Mouse (Mus musculus): ENCODE data around the gene Heyl.
"Not testable (repeated sequence)": the region's sequence is repeated elsewhere in the genome, so short reads cannot be mapped to it uniquely, and the experiment has no call there.

The Heyl gene

DNA sequence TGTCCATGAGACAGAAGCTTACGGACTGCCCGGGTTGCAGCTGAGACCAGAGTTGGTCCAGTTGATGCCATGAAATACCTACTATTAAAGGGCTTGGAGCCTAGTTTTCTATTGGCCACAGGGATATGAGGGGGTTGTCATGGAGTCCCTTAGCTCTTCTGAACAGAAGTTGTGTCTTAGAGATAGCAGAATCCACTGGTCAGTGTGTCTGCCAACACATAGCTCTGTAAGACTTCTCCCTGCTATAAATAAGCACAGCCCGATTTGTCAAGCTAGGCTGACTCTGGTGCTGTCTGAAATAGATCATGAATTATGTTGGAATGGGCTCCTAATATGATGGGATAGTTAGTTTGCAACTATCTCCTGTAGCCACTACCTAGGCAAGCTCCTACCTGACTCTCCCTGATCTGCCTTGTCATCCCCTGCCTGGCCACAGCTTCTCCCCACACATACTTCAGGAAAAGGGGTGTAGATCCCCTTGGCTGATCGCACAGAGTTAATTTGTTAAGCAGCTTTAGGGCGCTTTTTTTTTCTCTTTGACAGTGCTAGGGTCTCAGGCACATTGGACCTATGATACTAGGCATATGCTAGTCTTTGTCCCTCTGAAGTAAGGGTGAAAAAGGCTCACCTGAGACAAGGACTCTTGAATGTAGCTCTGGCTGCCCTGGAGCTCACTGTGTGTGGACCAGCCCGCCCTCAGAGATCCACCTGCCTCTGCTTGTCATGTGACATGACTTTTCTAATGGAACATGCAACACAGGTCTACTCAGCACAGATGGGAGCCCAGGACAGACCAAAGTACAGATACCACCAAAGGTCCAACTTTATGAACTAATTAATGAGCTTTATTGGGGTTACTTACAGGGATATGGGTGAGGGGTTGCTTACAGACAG, 51.6 kb downstream of the Heyl start:
- in situ Hi-C loops (cut with MseI, MboI) = no loop called here

DNA sequence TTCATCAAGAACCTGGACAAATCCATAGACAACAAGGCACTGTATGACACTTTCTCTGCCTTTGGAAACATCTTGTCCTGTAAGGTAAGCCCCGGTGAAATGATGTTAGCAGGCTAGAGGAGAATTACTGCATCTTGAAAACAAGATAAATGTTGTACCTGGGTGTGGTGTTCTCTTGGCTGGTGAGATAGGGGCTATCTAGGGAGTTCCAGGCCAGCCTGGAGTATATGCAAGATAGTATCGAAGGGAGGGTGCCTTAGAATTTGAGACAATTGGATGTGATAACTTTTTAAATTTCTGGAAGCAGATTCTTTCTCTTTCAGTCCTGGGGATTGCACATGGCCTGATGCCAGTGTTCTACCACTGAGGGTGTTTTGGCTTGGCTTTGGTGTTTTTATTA, 53.4 kb downstream of the Heyl start:
- in situ Hi-C loops (cut with MseI, MboI) = no loop called here

DNA sequence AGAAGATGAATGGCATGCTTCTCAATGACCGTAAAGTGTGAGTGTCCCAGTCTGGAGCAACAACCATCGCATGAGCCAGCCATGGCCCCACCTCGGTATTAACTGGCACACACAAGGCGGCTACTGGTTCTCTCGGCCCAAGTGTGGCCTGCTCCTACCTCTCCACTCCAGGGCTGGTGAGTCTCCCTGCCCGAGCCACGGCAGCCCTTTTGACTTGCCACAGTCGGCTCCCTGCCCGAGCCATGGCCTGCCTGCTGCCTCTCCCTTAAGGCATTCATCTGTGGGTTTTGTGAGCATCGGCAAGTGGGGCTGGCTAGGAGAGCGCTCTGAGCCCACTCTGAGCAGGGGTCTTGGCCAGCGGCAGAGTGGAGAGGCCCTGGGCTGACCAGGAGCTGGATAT, 55.7 kb downstream of the Heyl start:
- in situ Hi-C loops (cut with MseI, MboI) = no loop called here

DNA sequence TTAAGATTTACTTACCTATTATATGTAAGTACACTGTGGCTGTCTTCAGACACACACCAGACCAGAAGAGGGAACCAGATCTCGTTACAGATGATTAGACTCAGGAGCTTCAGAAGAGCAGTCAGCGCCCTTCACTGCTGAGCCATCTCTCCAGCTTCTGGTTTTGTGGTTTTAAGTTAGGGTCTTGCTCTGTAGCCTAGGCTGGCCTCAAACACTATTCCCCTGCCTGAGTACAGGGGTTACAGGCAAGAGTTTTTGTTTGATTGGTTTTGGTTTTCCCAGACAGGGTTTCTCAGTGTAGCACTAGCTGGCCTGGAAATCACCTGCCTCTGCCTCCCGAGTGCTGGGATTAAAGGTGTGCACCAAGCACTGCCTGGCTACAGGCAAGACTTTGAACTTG, 59.0 kb downstream of the Heyl start:
- in situ Hi-C loops (cut with MseI, MboI) = no loop called here

DNA sequence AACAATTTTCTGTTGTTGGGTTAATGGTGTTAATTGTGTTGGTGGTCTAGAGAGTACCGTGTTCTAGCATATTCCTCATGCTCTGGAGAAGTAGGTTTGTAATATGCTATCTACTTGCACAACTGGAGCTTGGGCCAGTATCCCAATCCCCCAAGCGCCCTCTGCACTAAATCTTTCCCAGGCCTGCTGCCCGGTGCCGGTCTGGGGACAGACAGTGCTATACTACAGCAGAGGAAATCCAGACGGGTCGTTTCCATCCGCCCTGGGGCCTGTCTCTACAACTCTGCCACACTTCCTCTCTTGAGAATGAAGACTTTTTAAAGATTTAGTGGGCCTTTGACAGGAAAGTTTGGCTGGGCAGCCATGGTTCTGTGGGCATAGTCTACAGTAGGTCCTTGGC, 59.6 kb downstream of the Heyl start:
- in situ Hi-C loops (cut with MseI, MboI) = no loop called here

DNA sequence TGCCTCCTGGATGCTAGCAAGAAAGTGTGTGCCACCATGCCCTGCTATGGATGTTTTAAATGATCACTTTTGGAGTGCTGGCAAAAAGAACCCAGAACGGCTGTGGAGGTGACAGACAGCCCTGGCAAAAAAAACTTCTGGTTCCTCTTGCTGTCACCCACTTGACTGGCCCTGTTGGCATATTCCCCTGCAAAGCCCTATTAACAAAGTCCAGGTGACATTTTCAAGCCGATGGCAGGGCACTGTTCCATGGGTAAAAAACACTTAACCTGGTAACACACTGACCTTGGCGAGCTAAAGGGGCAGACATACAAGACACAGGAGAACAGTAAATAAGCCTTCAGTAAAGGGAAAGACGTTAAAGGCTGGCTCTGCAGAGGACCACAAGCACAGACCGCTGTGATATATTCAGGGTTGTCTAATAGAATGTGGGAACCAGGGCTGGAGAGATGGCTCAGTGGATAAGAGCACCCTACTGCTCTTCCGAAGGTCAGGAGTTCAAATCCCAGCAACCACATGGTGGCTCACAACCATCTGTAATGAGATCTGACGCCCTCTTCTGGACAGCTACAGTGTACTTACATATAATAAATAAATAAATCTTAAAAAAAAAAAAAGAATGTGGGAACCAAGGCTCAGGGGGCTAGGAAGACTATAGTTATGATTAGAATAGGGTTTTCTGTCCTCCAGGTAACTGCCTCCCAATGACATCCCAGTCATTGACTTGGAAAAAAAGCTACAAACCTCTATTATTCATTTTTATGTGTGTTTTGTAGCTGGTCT, 60.5 kb downstream of the Heyl start:
- in situ Hi-C loops (cut with MseI, MboI) = no loop called here

DNA sequence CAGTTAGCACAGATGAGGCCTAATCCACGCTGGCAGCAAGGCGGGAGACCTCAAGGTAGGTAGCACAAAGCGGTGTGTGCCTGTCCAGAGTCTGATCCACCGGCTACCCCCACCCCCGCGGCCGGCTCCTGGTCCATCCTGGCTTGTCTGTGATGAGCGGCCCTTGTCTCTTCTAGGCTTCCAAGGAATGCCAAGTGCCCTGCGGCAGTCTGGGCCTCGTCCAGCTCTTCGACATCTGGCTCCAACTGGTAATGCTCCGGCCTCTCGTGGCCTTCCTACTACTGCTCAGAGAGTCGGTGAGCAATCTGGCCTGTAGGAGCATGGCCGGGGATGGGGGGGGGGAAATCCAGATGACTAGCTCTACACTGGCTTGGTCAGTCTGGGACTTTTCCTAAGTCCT, 61.7 kb downstream of the Heyl start:
- in situ Hi-C loops (cut with MseI, MboI) = not testable (repeated sequence)

DNA sequence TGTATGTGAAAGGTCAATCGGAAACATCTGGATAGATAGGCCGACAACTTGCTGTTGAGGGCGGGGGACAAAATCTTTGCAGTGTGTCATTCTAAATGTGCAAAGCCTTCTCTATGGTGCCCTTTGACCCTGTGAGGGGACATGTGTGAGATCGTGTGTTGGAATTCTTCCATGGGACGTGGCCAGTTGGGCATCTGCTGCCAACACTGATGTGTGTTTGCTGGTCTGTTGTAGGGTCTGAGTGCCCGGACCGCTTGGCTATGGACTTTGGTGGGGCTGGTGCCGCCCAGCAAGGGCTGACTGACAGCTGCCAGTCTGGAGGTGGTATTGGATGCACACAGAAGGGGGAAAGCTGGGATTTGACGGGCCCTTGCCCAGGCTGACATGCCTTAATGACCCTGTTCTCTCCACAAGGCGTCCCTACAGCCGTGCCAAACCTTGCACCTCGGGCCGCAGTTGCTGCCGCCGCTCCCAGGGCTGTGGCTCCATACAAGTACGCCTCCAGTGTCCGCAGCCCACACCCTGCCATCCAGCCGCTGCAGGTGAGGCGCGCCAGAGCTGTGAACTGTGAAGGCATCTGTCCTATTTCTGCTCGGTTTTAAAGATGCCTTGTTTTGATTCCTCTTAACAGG, 62.3 kb downstream of the Heyl start:
- in situ Hi-C loops (cut with MseI, MboI) = no loop called here

DNA sequence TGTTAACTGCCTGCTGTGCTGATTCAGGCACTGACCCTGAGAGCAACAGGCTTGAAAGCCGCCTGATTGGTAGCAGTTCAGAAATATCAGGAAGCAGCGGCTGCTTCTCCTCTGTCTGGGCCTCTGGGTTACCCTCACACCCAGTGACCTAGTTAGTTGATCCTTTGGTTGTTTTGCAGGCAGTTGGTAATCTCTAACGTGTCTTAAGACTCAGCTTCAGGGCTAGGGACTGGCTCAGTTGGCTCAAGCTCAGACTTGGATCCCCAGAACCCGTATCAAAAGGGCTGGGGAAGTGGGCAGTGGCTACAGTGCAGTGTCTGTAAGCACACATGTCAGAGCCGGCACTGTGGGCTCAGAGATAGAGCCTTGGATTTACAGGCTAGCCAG, 62.8 kb downstream of the Heyl start:
- in situ Hi-C loops (cut with MseI, MboI) = no loop called here

DNA sequence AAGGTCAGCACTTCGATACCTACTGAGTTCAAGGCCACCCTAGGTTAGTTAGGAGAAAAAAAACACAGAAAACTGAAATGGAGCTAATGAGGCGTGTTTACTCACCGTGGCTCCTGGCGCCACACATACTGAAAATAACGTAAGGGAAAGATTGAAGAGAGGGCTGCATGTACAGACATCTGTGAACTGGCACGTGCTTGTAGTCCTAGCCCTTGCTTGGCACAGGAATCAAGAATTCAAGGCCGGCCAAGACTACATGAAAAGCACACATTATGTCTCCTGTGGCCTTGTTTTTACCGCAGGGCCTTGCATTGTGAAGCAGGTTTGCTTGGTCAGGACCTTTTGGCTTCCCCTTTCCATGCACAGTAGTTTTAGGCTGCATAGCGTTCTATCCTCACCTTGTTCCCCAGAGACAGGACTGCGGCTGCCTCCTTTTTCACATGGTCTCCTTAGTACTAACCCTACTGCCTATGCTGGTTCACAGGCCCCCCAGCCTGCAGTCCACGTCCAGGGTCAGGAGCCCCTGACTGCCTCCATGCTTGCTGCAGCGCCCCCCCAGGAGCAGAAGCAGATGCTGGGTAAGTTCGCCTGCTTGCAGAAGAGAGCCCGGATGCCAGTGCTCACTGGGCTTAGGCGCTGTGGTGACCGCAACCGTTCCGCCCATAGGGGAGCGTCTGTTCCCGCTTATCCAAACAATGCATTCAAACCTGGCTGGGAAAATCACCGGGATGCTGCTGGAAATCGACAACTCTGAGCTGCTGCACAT, 64.0 kb downstream of the Heyl start:
- in situ Hi-C loops (cut with MseI, MboI) = no loop called here

DNA sequence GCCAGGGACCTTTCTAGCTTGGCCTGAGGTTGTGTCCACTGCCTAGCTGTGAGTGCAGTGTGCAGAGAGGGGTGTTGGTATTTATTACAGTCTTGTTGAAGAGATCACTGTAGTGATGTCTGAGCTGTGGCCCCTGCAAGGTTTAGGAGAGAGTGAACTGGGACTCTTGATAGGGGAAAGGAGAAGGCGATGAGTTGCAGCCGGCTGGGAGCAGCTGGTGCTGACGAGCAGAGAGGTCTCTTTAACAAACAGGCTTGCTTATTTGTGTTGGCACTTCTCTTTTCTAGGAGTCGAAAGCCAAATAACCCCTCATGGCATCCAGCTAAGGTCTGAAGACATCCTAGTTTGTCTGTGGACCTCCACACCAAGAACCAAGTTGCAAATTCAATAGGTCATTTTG, 64.9 kb downstream of the Heyl start:
- in situ Hi-C loops (cut with MseI, MboI) = no loop called here

DNA sequence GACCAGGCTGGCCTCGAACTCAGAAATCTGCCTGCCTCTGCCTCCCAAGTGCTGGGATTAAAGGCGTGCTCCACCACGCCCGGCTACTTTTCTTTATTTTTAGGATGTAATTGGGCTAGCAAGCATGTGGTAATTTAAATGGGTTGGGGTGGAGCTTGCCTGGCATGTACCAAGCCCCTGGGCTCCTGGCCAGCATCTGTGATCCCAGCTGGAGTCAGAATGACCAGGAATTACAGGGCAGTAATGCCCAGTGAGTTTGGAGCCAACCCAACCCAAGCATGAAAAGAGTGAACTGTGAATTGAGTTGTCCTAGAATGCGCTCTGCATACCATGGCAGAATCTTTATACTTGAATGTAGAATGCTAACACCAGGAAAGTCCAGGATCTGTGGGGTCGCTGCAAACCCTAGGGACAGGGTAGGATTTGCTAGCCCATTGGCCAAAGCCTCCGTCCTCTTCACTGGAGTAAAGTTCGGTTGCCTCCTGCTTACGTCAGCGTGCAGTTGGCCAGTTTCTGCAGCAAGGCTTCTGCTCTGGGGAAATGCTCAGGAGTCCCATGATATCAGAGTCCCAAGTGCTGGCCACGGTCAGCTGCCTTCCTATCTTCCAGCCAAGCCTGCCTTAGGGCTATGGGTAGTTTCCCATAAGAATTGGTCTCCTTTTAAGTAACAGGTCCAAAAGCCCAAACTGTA, 65.8 kb downstream of the Heyl start:
- in situ Hi-C loops (cut with MseI, MboI) = no loop called here

Data from mouse trophoblast stem cell (cell line).